Mouse (Mus musculus) forebrain, embryonic 11.5 days (tissue): ENCODE measurements around the gene Rpl27. TPM values are rescaled to one million over a fixed set of nuclear protein-coding genes. Genes with fewer than 3 reads are reported as not detected.

ENCODE experiments used
- ATAC-seq: fragments of 200-750 bp; cut with Nextera tagmentation; replicated peaks from 2 replicates; pipeline ENCODE4 v1.8.0; 2017; ENCODE audit warnings: moderate TSS enrichment; ENCODE audit not compliant: low FRiP score
- DNase-seq: peaks from one replicate; pipeline ENCODE4 v3.0.0-alpha.2; 2017; ENCODE audit warnings: low spot score
- H3K27ac ChIP-seq: fragments of 300-500 bp; sonication (generic); 2 replicates; pipeline ENCODE4 v1.5.1; 2014; ENCODE audit warnings: low read depth, low read length
- H3K27me3 ChIP-seq: fragments of 300-500 bp; sonication (generic); 2 replicates; pipeline ENCODE4 v1.6.1; 2014; ENCODE audit warnings: mild to moderate bottlenecking, low read length, mixed read lengths; ENCODE audit not compliant: control insufficient read depth, insufficient read depth
- H3K36me3 ChIP-seq: fragments of 300-500 bp; sonication (generic); 2 replicates; pipeline ENCODE4 v1.6.1; 2014; ENCODE audit warnings: mild to moderate bottlenecking, low read length, moderate library complexity, mixed read lengths; ENCODE audit not compliant: control insufficient read depth, insufficient read depth
- H3K4me1 ChIP-seq: fragments of 300-500 bp; sonication (generic); replicated peaks from 2 replicates; pipeline ENCODE4 v1.6.1; 2014; ENCODE audit warnings: low read length, mixed read lengths; ENCODE audit not compliant: control insufficient read depth, insufficient read depth
- H3K4me2 ChIP-seq: fragments of 300-500 bp; sonication (generic); 2 replicates; pipeline ENCODE4 v1.6.1; 2014; ENCODE audit warnings: low read depth, mild to moderate bottlenecking, low read length, moderate library complexity, mixed read lengths; ENCODE audit not compliant: severe bottlenecking
- H3K4me3 ChIP-seq: fragments of 300-500 bp; sonication (generic); 2 replicates; pipeline ENCODE4 v1.5.1; 2014; ENCODE audit warnings: low read depth, low read length
- H3K9ac ChIP-seq: fragments of 300-500 bp; sonication (generic); 2 replicates; pipeline ENCODE4 v1.6.1; 2014; ENCODE audit warnings: low read length
- H3K9me3 ChIP-seq: fragments of 300-500 bp; sonication (generic); 2 replicates; pipeline ENCODE4 v1.6.1; 2016; ENCODE audit warnings: low read length, mixed read lengths; ENCODE audit not compliant: control insufficient read depth
- WGBS: fragments of 180-500 bp; shearing (Covaris S2); extraction: QIAGEN DNeasy Blood & Tissue Kit; methylation state at CpG from one replicate; pipeline ENCODE4 v1.1.7; 2014; 5-methylcytosine and 5-hydroxymethylcytosine counted together
- polyA plus RNA-seq: library from polyadenylated mRNA; unstranded; fragments of >200 nt; fragmentation: Nextera tagmentation; extraction: Ambion mirVana; gene quantifications from 2 replicates; pipeline ENCODE4 v1.2.1, GENCODE M21; 2014

Gene Rpl27
- polyA plus RNA-seq, 1 experiment from 2014 or later: 424 TPM

DNA sequence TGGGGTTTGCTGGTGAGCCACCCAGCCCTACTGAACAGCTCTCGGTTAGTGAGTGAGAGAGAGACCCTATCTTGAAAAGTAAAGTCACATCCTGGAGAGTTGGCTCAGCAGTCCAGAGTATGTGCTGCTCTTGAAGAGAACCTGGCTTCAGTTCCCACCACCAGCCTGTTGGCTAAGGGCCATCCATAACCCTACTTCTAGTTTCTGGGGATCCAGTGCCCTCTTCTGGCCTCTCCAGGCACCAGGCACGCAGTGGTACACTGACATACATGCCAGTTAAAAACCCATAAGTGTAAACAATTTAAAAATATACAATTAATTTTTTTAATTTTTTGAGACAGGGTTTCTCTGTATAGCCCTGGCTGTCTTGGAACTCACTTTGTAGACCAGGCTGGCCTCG is 8.3 kb downstream of the Rpl27 start:
- DNase-seq: peak; percentile 47
- WGBS: 89% methylated on average over 3 of the region's 3 CpGs
- Histone ChIP-seq H3K27me3 (no peaks in the 10 kb centered on the region), H3K27ac (no peak overlapping the region), H3K9me3 (no peaks in the 10 kb centered on the region), H3K9ac (no peak overlapping the region), H3K4me1 (peaks cover 3% of the 10 kb centered on the region; the same call in 1 of the 2 replicates), H3K4me3 (no peak overlapping the region), H3K36me3 (peaks cover 3% of the 10 kb centered on the region; the same call in 1 of the 2 replicates), H3K4me2 (no peak overlapping the region)
- no peak for ATAC-seq

- H3K9me3 ChIP-seq: no peaks in the 10 kb centered on the region
- no peak overlapping the region for H3K9ac ChIP-seq
- 94% methylated on average over 10 of the region's 10 CpGs for WGBS
- H3K4me3 ChIP-seq: no peak overlapping the region
- ATAC-seq (no peak), DNase-seq (peak; percentile 33)
- peaks cover 3% of the 10 kb centered on the region; the same call in 1 of the 2 replicates for H3K4me1 ChIP-seq
- H3K36me3 ChIP-seq: no peaks in the 10 kb centered on the region
- H3K4me2 ChIP-seq: no peak overlapping the region
- H3K27me3 ChIP-seq: no peaks in the 10 kb centered on the region
- H3K27ac ChIP-seq: no peak overlapping the region
Measured at GRCm38 (mm10) chr11:101451536-101451935, 9.4 kb downstream of the Rpl27 start.

GRCm38 (mm10) chr11:101452093-101452774 is 10.1 kb downstream of the Rpl27 start:
- Histone ChIP-seq H3K4me1 (peaks cover 3% of the 10 kb centered on the region; the same call in 1 of the 2 replicates), H3K27me3 (no peaks in the 10 kb centered on the region), H3K4me3 (no peak overlapping the region), H3K9me3 (no peaks in the 10 kb centered on the region), H3K36me3 (no peaks in the 10 kb centered on the region), H3K4me2 (no peak overlapping the region), H3K27ac (no peak overlapping the region), H3K9ac (no peak overlapping the region)
- 74% methylated on average over 10 of the region's 10 CpGs for WGBS
- ATAC-seq (no peak), DNase-seq (no peak)

GRCm38 (mm10) chr11:101454702-101455101 is 12.6 kb downstream of the Rpl27 start:
- Histone ChIP-seq H3K9ac (no peak overlapping the region), H3K9me3 (no peaks in the 10 kb centered on the region), H3K27ac (no peak overlapping the region; the same call in 1 of the 2 replicates), H3K27me3 (no peaks in the 10 kb centered on the region), H3K4me3 (no peak overlapping the region), H3K4me1 (peaks cover 3% of the 10 kb centered on the region; the same call in 1 of the 2 replicates), H3K4me2 (no peak overlapping the region), H3K36me3 (no peaks in the 10 kb centered on the region)
- 32% methylated on average over 6 of the region's 6 CpGs for WGBS
- peak; percentile 55 for DNase-seq
- no peak for ATAC-seq

- ATAC-seq (no peak), DNase-seq (peak; percentile 30)
- H3K9ac ChIP-seq: no peak overlapping the region
- H3K9me3 ChIP-seq: no peaks in the 10 kb centered on the region
- H3K4me3 ChIP-seq: no peak overlapping the region
- peaks cover 3% of the 10 kb centered on the region; the same call in 1 of the 2 replicates for H3K4me1 ChIP-seq
- H3K4me2 ChIP-seq: no peak overlapping the region
- H3K36me3 ChIP-seq: no peaks in the 10 kb centered on the region
- no peaks in the 10 kb centered on the region for H3K27me3 ChIP-seq
- no peak overlapping the region for H3K27ac ChIP-seq
- whole genome bisulfite sequencing: 89% methylated on average over 7 of the region's 7 CpGs
Measured at GRCm38 (mm10) chr11:101455627-101456026, 13.5 kb downstream of the Rpl27 start.

DNA sequence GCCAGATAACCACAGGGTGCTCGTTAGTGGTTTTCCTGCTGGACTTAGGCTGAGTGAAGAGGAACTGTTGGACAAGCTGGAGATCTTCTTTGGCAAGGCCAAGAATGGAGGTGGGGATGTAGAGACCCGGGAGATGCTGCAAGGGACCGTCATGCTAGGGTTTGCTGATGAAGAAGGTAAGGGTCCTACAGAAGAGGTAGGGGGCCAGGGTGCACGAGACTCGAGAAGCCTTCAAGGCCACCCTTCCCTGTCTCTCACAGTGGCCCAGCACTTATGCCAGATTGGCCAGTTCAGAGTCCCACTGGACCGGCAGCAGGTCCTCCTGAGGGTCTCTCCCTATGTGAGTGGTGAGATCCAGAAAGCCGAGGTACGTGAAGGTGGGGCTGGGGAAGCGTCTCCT is 15.5 kb downstream of the Rpl27 start:
- DNase-seq: no peak
- no peaks in the 10 kb centered on the region for H3K27me3 ChIP-seq
- H3K9me3 ChIP-seq: no peaks in the 10 kb centered on the region
- H3K36me3 ChIP-seq: no peaks in the 10 kb centered on the region
- H3K4me1 ChIP-seq: peaks cover 9% of the 10 kb centered on the region; the same call in 1 of the 2 replicates
- no peak for ATAC-seq
- WGBS: 89% methylated on average over 9 of the region's 9 CpGs
- H3K9ac ChIP-seq: no peak overlapping the region
- H3K27ac ChIP-seq: no peak overlapping the region
- H3K4me2 ChIP-seq: no peak overlapping the region
- H3K4me3 ChIP-seq: no peak overlapping the region

GRCm38 (mm10) chr11:101458217-101458616 is 16.1 kb downstream of the Rpl27 start:
- H3K4me1 ChIP-seq: peaks cover 13% of the 10 kb centered on the region; the same call in 1 of the 2 replicates
- H3K36me3 ChIP-seq: no peaks in the 10 kb centered on the region
- H3K9ac ChIP-seq: no peak overlapping the region
- H3K27me3 ChIP-seq: no peaks in the 10 kb centered on the region
- no peak overlapping the region for H3K4me2 ChIP-seq
- ATAC-seq (no peak), DNase-seq (no peak)
- no peak overlapping the region for H3K27ac ChIP-seq
- WGBS: 86% methylated on average over 12 of the region's 12 CpGs
- H3K4me3 ChIP-seq: no peak overlapping the region
- no peaks in the 10 kb centered on the region for H3K9me3 ChIP-seq

- Histone ChIP-seq H3K4me3 (no peak overlapping the region), H3K36me3 (no peaks in the 10 kb centered on the region), H3K4me2 (no peak overlapping the region), H3K4me1 (peaks cover 17% of the 10 kb centered on the region), H3K9me3 (no peaks in the 10 kb centered on the region), H3K27me3 (no peaks in the 10 kb centered on the region), H3K9ac (no peak overlapping the region), H3K27ac (no peak overlapping the region)
- no peak for DNase-seq
- WGBS: 43% methylated on average over 6 of the region's 6 CpGs
- ATAC-seq: no peak
Measured at GRCm38 (mm10) chr11:101459716-101460115, 17.6 kb downstream of the Rpl27 start.

GRCm38 (mm10) chr11:101460321-101460720 is 18.2 kb downstream of the Rpl27 start:
- Histone ChIP-seq H3K9ac (no peak overlapping the region), H3K4me3 (no peak overlapping the region), H3K4me1 (peaks cover 17% of the 10 kb centered on the region), H3K4me2 (no peak overlapping the region), H3K27ac (no peak overlapping the region), H3K9me3 (no peaks in the 10 kb centered on the region), H3K36me3 (no peaks in the 10 kb centered on the region), H3K27me3 (no peaks in the 10 kb centered on the region)
- WGBS: 90% methylated on average over 15 of the region's 15 CpGs
- DNase-seq (no peak), ATAC-seq (no peak)
